Mouse (Mus musculus): ENCODE measurements around the gene Olfr1062.
"Not testable (repeated sequence)": the region's sequence is repeated elsewhere in the genome, so short reads cannot be mapped to it uniquely, and the experiment has no call there.

Gene Olfr1062

GRCm38 (mm10) chr2:86426649-86427048 lies at the start of gene Olfr1062:
Gene Olfr1062, minus strand, starts transcription at chr2:86426749.
- not testable (repeated sequence) for DNase-seq

DNA sequence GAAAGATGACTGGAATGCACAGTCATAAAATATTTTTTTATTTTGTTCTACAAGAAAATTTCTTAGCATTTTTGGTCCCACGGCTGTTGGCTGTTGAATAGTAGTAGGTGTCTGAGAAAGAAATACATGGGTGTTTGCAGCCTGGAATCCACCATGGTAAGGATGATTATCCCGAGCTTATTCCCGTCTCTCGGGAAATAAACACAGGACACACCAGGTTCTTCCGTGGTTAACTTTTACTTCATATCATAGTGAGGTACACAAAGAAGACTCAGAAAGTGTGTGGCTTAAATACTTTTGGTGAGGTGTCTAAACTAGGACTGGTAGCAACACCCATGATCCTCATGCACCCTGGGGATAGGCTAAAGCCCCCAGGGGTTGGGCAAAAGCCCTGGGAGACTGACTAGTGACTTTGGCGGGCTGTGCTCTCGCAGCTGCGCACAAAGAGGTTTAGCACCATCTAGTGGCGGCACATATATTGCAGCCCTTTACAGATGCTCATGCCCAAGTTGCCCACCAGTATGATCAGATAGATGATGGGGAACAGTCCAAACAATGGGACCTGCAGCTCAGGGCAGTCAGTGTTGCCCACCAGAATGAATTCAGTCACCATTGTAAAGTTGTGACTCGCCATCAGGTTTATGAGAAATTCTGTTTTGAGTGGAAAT lies 38.0 kb upstream of the Olfr1062 start:
- DNase-seq = peak; percentile 27 to 69

GRCm38 (mm10) chr2:86460434-86460833 lies 33.9 kb upstream of the Olfr1062 start:
- no peak for DNase-seq

- DNase-seq = no peak
Observed at GRCm38 (mm10) chr2:86456169-86456568, 29.6 kb upstream of the Olfr1062 start, which contains the start of gene Olfr1066. Gene Olfr1066, minus strand, starts transcription at chr2:86456269.

DNA sequence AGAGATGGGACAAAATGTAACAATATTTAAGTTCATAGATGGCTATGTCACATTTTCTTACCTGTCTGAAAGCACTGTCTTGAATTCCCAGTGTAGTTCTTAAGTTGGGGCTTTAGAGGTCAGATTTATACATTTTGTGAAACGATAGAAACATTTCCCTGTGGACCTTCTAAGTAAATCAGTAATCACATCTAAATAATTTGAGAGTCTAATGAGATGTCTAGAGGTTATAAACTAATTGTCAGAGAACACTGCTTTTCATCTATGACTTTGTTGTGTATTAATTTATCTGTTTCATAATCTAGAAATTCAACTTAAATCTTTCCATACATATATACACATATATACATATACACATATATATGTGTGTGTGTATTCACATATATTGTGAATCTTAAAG lies 23.9 kb upstream of the Olfr1062 start, which contains the start of gene Olfr1065:
TSS of gene Olfr1065 (minus strand) at position 101 of the 400 bp plus-strand sequence.
- not testable (repeated sequence) for DNase-seq

DNA sequence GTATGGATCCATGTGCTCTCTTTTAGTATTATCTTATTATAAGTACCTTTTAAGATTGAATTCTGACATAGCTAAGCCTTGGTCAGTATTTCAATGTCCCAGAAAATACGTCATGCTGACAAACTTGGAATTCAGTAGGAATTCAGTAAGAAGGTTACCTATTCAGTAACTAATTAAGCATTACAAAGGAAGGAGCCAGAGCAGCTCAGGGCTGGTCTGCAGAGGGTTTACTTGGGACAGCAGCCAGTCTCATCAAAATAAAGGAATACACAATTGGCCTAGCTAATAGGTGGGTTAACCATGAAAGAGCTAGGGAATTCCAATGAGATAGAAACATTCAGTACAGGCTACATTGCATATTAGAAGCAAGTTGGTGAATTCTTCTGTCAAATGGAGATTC lies 15.6 kb upstream of the Olfr1062 start:
- not testable (repeated sequence) for DNase-seq

GRCm38 (mm10) chr2:86428511-86428910 lies 2.0 kb upstream of the Olfr1062 start:
- not testable (repeated sequence) for DNase-seq

DNA sequence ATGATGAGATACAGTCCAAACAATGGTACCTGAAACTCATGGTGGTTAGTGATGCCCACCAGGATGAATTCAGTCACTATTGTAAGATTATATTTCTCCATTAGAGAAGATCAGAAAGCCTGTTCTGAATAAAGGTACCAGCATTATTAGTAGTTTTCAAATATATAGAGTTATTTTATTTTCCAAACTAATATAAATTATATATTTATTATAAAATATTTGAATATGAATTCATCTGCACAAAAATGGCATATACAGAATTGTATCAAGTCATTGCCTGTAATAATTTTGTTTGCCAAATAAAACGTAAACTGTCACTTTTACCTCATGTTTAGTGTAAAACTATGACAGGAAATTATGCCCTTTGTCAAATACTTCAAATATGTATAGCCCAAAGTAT lies 12.6 kb downstream of the Olfr1062 start, which contains the start of gene Olfr1061:
TSS of gene Olfr1061 (minus strand) at position 101 of the 400 bp plus-strand sequence.
- DNase-seq = no peak

DNA sequence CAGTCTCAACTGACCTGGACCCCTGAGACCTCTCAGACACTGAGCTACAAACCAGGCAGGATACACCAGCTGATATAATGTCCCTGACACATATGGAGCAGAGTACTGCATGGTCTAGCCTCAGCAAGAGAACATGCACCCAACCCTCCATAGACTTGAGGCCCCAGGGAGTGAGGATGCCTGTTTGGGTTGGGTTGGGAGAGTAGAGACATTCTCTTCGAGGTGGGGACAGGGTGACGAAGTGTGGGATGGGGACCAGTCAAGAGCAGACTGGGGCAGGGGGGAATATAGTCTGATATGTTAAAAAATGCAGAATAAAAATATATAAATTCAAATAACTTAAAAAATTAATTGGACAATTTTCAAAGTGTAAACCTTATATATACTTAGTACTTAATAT lies 31.4 kb downstream of the Olfr1062 start:
- no peak for DNase-seq

- DNase-seq = not testable (repeated sequence)
Observed at GRCm38 (mm10) chr2:86388461-86388860, 38.1 kb downstream of the Olfr1062 start, which contains the start of gene Olfr1058. Gene Olfr1058, minus strand, starts transcription at chr2:86388561.

DNA sequence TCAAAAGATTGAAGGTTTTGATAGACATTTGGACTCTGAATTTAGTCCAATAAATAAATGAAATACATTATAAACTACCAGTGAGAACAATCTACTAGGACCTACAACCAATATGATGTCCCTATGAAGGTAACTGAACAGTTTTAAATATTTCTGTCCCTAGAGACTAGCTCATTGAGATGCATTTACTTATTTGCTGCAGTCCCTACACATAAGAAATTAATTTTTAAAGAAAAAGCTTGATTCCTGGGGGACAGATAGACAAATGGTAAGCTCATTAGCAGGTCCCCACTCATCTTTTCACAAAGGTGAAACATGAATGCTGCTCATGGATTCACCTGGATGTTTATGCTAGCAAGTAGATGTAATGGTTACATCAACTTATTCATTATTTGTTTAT lies 48.3 kb downstream of the Olfr1062 start, which contains the start of gene Olfr1057:
TSS of gene Olfr1057 (minus strand) at position 101 of the 400 bp plus-strand sequence.
- no peak for DNase-seq
